Mouse (Mus musculus): Measurements from ENCODE around the gene Bbc3. TPM values are rescaled to one million over a fixed set of nuclear protein-coding genes. Genes with fewer than 3 reads are reported as not detected.
"Not testable (repeated sequence)": the region's sequence is repeated elsewhere in the genome, so short reads cannot be mapped to it uniquely, and the experiment has no call there.

The Bbc3 gene
- total RNA-seq, 2 experiments from 2014 or later: 3.6 to 5.1 TPM

GRCm38 (mm10) chr7:16287016-16287415 is 21.2 kb upstream of the Bbc3 start:
- no peak for DNase-seq
- intact Hi-C loops (cut with DNase I; ENCODE audit: low total_unique reads): no loop called here

GRCm38 (mm10) chr7:16287791-16288190 is 20.4 kb upstream of the Bbc3 start:
- no peak for DNase-seq
- intact Hi-C loops (cut with DNase I; ENCODE audit: low total_unique reads): no loop called here

GRCm38 (mm10) chr7:16294346-16294745 is 13.8 kb upstream of the Bbc3 start:
- DNase-seq: no peak
- intact Hi-C loops (cut with DNase I; ENCODE audit: low total_unique reads): loop anchor here (5.0 kb wide), 1 partner anchor 88 kb away; no protein-coding TSS in a partner anchor

- intact Hi-C loops (cut with DNase I; ENCODE audit: low total_unique reads): loop anchor here (5.0 kb wide), 1 partner anchor 87 kb away; no protein-coding TSS in a partner anchor
- peak; percentile 94 for DNase-seq
Observed at GRCm38 (mm10) chr7:16294837-16295236, 13.4 kb upstream of the Bbc3 start.

GRCm38 (mm10) chr7:16295321-16295900 is 12.8 kb upstream of the Bbc3 start:
- peak; percentile 84 for DNase-seq
- intact Hi-C loops (cut with DNase I; ENCODE audit: low total_unique reads): no loop called here

GRCm38 (mm10) chr7:16296146-16296545 is 12.0 kb upstream of the Bbc3 start:
- intact Hi-C loops (cut with DNase I; ENCODE audit: low total_unique reads): no loop called here
- DNase-seq: no peak

- intact Hi-C loops (cut with DNase I; ENCODE audit: low total_unique reads): no loop called here
- DNase-seq: peak; percentile 92
Observed at GRCm38 (mm10) chr7:16296766-16297390, 11.3 kb upstream of the Bbc3 start.

GRCm38 (mm10) chr7:16297616-16298015 is 10.6 kb upstream of the Bbc3 start:
- intact Hi-C loops (cut with DNase I; ENCODE audit: low total_unique reads): no loop called here
- no peak for DNase-seq

GRCm38 (mm10) chr7:16298927-16299326 is 9.3 kb upstream of the Bbc3 start:
- intact Hi-C loops (cut with DNase I; ENCODE audit: low total_unique reads): no loop called here
- no peak for DNase-seq

GRCm38 (mm10) chr7:16299419-16300035 is 8.7 kb upstream of the Bbc3 start:
- peak; percentile 92 for DNase-seq
- intact Hi-C loops (cut with DNase I; ENCODE audit: low total_unique reads): no loop called here

GRCm38 (mm10) chr7:16307141-16307540 is 1.1 kb upstream of the Bbc3 start:
- intact Hi-C loops (cut with DNase I; ENCODE audit: low total_unique reads); DNase-seq: not testable (repeated sequence)

GRCm38 (mm10) chr7:16308555-16309317 is 543 bp downstream of the Bbc3 start:
- no peak for DNase-seq
- intact Hi-C loops (cut with DNase I; ENCODE audit: low total_unique reads): no loop called here

GRCm38 (mm10) chr7:16309318-16310019 is 1.3 kb downstream of the Bbc3 start:
- intact Hi-C loops (cut with DNase I; ENCODE audit: low total_unique reads): no loop called here
- peak; percentile 90 for DNase-seq

- intact Hi-C loops (cut with DNase I; ENCODE audit: low total_unique reads): no loop called here
- peak; percentile 89 for DNase-seq
Observed at GRCm38 (mm10) chr7:16310020-16310520, 1.9 kb downstream of the Bbc3 start.

GRCm38 (mm10) chr7:16310521-16311452 is 2.6 kb downstream of the Bbc3 start:
- peak; percentile 39 for DNase-seq
- intact Hi-C loops (cut with DNase I; ENCODE audit: low total_unique reads): no loop called here

- no peak for DNase-seq
- intact Hi-C loops (cut with DNase I; ENCODE audit: low total_unique reads): no loop called here
Observed at GRCm38 (mm10) chr7:16311453-16312004, 3.3 kb downstream of the Bbc3 start.

- intact Hi-C loops (cut with DNase I; ENCODE audit: low total_unique reads): no loop called here
- DNase-seq: peak; percentile 53
Observed at GRCm38 (mm10) chr7:16312011-16312671, 3.9 kb downstream of the Bbc3 start.

Data from gastrocnemius, postnatal 14 days (tissue).